Mouse (Mus musculus): ENCODE results near the gene Rora. TPM values are rescaled to one million over a fixed set of nuclear protein-coding genes. Genes with fewer than 3 reads are reported as not detected.

Gene Rora
- polyA plus RNA-seq, 1 experiment from 2014 or later, result 6.6 TPM

DNA sequence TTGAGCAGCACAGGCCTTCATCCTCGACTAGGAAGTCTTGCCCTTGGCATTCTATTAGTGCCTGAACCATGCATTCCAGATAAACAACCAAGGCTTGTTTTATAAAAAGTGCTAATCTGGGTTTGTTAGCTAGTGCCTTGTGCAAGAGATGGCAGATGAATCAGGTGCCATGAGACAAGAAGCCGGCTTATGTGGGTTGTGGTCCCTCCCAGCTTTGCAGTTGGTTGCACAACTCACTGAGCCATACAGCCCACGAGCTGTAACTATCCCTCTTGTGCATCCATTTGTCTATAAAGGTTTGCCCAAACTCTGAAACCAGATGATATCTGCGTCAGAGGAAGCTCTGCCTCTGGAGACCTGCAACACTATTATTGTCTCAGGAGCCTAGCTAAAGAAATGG lies 713.5 kb downstream of the Rora start:
- no peak overlapping the region for H3K4me3 ChIP-seq
- no peak overlapping the region for H3K27ac ChIP-seq (replicated peaks)
- H3K4me1 ChIP-seq, result peaks cover 14% of the 10 kb centered on the region
- H3K36me3 ChIP-seq (replicated peaks), result peaks cover 19% of the 10 kb centered on the region; the same call in 1 of the 2 replicates
- H3K27me3 ChIP-seq (replicated peaks; ENCODE audit: low read depth, poor library complexity, severe bottlenecking), result no peaks in the 10 kb centered on the region
- WGBS, result 80% methylated on average over 4 of the region's 4 CpGs
- no peaks in the 10 kb centered on the region for H3K9me3 ChIP-seq
- DNase-seq (ENCODE audit: low spot score), result no peak

DNA sequence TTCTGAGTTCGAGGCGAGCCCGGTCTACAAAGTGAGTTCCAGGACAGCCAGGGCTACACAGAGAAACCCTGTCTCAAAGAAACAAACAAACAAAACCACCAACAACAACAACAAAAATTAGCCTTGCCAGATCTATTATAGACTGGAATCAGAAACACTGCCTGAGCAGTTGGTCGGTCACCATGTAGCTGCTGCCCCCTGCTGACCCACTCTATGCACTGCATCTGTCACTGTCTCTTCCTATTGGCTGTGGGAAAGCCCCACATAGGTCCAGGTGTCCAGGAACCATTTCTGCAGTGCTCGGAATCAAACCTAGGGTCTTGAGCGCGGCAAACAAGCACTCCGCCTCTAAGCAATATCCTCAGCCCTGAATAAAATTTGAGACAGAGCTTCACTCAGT lies 714.5 kb downstream of the Rora start:
- peak; percentile 73 for DNase-seq (ENCODE audit: low spot score)
- Histone ChIP-seq H3K36me3 (replicated peaks) (peaks cover 20% of the 10 kb centered on the region; the same call in 1 of the 2 replicates), H3K27me3 (replicated peaks; ENCODE audit: low read depth, poor library complexity, severe bottlenecking) (no peaks in the 10 kb centered on the region), H3K9me3 (no peaks in the 10 kb centered on the region), H3K27ac (replicated peaks) (no peak overlapping the region), H3K4me3 (no peak overlapping the region), H3K4me1 (peaks cover 10% of the 10 kb centered on the region)
- WGBS, result 73% methylated on average over 8 of the region's 8 CpGs

DNA sequence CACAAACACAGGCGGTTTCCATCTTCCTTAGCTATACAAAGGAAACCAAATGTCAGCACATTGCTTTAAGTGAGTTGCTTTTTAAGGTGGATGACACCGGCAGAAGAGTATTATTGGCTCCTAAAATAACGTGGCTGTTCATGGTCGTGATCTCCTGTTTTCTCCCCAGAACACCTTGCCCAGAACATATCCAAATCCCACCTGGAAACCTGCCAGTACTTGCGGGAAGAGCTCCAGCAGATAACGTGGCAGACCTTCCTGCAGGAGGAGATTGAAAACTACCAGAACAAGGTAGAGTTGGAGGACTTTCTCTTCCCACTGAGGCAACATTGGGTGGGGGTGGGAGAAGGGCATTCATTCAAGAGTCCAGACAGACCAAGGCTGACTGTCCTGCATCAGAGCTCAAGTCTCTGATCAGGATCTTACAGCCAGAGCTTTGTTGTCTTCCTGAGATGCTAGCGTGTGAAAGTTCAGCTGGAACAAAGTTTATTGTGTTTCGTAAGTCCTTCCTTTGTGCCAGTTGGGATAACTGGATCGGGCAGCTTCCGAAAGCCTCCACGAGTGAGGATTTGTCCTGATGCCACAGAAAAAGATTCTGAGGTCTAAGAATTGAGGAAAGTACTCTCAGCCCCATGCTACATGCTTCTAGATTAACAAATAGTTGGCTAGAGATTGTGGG lies 717.6 kb downstream of the Rora start:
- DNase-seq (ENCODE audit: low spot score), result no peak
- WGBS, result 81% methylated on average over 11 of the region's 11 CpGs
- no peak overlapping the region for H3K4me3 ChIP-seq
- no peaks in the 10 kb centered on the region for H3K4me1 ChIP-seq
- no peaks in the 10 kb centered on the region for H3K27me3 ChIP-seq (replicated peaks; ENCODE audit: low read depth, poor library complexity, severe bottlenecking)
- H3K27ac ChIP-seq (replicated peaks), result no peak overlapping the region
- no peaks in the 10 kb centered on the region for H3K9me3 ChIP-seq
- H3K36me3 ChIP-seq (replicated peaks), result peaks cover 22% of the 10 kb centered on the region; the same call in 1 of the 2 replicates

DNA sequence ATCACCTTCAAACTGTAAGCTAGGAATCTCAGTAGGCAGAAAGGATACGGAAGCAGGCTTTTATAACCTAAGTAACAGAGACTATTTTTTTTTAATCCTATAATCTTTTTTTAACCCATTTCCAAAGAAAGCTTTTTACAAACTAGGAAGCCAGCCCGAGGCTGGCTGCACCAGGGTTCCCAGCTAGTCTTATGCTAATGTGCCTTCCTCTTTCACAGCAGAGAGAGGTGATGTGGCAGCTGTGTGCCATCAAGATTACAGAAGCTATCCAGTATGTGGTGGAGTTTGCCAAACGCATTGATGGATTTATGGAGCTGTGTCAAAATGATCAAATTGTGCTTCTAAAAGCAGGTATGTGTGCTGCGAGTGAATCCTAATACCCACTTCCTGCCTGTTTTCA lies 719.3 kb downstream of the Rora start:
- no peaks in the 10 kb centered on the region for H3K27me3 ChIP-seq (replicated peaks; ENCODE audit: low read depth, poor library complexity, severe bottlenecking)
- no peaks in the 10 kb centered on the region for H3K4me1 ChIP-seq
- H3K9me3 ChIP-seq, result peaks cover 3% of the 10 kb centered on the region; the same call in 1 of the 2 replicates
- no peak for DNase-seq (ENCODE audit: low spot score)
- H3K4me3 ChIP-seq, result no peak overlapping the region
- H3K36me3 ChIP-seq (replicated peaks), result peaks cover 38% of the 10 kb centered on the region
- 48% methylated on average over 4 of the region's 4 CpGs for WGBS
- no peak overlapping the region for H3K27ac ChIP-seq (replicated peaks)

DNA sequence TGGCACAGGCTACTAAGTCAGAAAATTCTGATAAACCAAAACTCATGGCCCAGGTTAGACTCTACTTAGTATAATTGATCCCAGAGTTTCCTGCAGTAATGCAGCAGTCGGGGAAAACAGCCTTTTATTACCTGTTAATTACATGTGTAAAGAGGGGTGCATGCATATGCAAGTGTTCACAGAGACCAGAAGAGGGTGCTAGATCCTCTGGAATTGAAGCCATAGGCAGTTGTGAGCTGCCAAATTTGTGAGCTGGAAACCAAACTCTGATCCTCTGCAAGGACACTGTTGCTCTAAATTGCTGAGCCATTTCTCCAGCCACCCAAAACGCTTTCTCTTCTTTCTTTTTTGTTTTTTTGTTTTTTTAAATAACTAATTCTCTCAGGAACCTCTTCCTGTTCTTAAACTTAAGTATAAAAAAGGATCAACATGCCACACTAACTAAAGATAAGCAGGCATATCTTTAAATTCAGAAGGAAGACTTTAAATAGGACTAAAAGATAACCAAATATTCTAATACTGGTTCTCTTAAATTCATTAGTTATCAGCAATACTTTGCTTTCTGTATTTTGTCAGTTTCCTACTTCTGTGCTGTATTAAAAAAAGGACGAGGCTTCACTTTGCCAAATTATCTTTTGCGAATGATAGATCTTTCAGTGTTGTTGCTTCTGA lies 723.5 kb downstream of the Rora start:
- DNase-seq (ENCODE audit: low spot score), result no peak
- no peak overlapping the region for H3K4me3 ChIP-seq
- H3K27ac ChIP-seq (replicated peaks), result no peak overlapping the region
- H3K27me3 ChIP-seq (replicated peaks; ENCODE audit: low read depth, poor library complexity, severe bottlenecking), result no peaks in the 10 kb centered on the region
- H3K9me3 ChIP-seq, result peaks cover 3% of the 10 kb centered on the region; the same call in 1 of the 2 replicates
- H3K36me3 ChIP-seq (replicated peaks), result peaks cover 38% of the 10 kb centered on the region
- WGBS, result 88% methylated on average over 4 of the region's 4 CpGs
- H3K4me1 ChIP-seq, result no peaks in the 10 kb centered on the region

DNA sequence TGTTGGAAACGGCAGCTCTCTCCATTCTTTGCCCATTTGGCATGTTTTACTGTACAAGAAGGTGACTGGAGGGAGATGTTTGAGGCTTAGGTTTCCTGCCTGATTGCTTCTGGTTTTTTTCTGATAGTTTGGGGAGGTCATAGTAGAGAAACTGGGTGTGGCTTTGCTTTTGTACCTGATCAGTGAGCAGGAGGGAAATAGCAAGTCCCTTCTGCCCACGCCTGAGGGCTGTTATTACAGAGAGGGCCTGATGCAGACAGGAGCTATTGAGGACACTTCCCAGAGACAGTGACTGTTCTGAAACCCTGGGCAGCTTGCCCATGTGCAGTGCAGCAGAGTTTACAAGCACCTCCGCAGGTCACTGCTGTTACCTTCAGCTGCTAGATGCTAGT lies 724.1 kb downstream of the Rora start:
- peaks cover 3% of the 10 kb centered on the region; the same call in 1 of the 2 replicates for H3K9me3 ChIP-seq
- peaks cover 37% of the 10 kb centered on the region for H3K36me3 ChIP-seq (replicated peaks)
- 88% methylated on average over 3 of the region's 3 CpGs for WGBS
- no peak overlapping the region for H3K4me3 ChIP-seq
- DNase-seq (ENCODE audit: low spot score), result no peak
- H3K27ac ChIP-seq (replicated peaks), result no peak overlapping the region
- no peaks in the 10 kb centered on the region for H3K27me3 ChIP-seq (replicated peaks; ENCODE audit: low read depth, poor library complexity, severe bottlenecking)
- no peaks in the 10 kb centered on the region for H3K4me1 ChIP-seq

DNA sequence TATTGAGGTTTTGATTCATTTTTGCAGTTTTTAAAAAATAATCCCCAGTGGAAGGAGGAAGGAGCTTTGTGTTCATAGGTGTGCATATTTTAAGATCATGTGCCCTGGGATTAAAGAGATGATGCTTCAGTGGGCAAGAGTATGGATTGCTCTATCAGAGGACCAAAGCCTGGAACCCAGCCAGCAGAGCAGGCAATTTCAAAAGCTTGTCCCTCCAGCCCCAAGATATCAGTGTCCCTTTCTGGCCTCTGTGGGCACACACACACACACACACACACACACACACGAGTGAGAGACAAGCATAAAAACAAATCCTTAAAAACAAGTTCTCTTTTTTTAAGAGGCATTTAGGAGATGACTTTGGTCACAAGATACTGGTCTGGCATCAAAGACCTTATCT lies 727.0 kb downstream of the Rora start:
- no peak overlapping the region for H3K27ac ChIP-seq (replicated peaks)
- H3K27me3 ChIP-seq (replicated peaks; ENCODE audit: low read depth, poor library complexity, severe bottlenecking), result no peaks in the 10 kb centered on the region
- H3K36me3 ChIP-seq (replicated peaks), result peaks cover 33% of the 10 kb centered on the region
- 73% methylated on average over 1 of the region's 1 CpGs for WGBS
- peaks cover 3% of the 10 kb centered on the region; the same call in 1 of the 2 replicates for H3K9me3 ChIP-seq
- H3K4me1 ChIP-seq, result no peaks in the 10 kb centered on the region
- no peak for DNase-seq (ENCODE audit: low spot score)
- H3K4me3 ChIP-seq, result no peak overlapping the region

DNA sequence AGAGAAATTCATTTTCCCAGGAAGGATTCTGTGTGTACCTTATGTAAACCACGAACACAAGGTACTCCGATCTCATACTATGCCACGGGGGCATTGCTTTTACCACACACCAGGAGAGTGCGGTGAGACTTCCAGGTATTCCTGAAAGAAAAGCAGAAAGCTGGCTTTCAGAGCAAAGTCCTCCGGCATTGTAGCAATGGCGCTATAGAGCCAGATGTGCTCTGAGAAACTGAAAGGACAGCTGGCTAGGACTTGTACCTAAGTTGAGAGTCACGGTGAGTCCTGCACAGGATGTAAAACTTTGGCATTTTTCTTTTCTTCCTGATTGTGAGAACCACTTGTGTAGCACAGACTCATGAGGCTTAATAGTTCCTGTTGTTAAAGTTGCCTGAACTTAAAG lies 728.2 kb downstream of the Rora start:
- 58% methylated on average over 7 of the region's 7 CpGs for WGBS

DNA sequence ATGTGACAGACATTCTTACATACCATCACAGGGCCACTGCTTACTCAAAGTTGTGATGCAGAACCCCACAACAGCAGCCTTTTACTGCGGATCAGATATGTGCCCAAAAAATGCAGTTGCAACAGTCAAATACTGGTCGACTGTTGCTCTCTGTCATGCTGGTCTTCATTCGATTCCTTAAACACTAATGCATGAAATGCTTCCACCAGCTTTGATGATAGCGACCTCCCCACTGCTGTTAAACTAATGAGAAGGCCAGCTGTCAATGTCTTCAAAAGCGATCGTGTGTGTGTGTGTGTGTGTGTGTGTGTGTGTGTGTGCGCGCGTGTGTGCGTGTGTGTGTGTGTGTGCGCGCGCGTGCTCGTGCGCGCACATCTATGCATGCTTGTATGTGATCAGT lies 730.9 kb downstream of the Rora start:
- no peak for DNase-seq (ENCODE audit: low spot score)
- WGBS, result 91% methylated on average over 17 of the region's 17 CpGs

More for the DNA sequence above, 728.2 kb downstream of the Rora start:
- Histone ChIP-seq H3K27me3 (replicated peaks; ENCODE audit: low read depth, poor library complexity, severe bottlenecking) (no peaks in the 10 kb centered on the region), H3K4me1 (no peaks in the 10 kb centered on the region), H3K36me3 (replicated peaks) (peaks cover 21% of the 10 kb centered on the region), H3K4me3 (no peak overlapping the region), H3K27ac (replicated peaks) (no peak overlapping the region), H3K9me3 (peaks cover 3% of the 10 kb centered on the region; the same call in 1 of the 2 replicates)
- DNase-seq (ENCODE audit: low spot score), result no peak

DNA sequence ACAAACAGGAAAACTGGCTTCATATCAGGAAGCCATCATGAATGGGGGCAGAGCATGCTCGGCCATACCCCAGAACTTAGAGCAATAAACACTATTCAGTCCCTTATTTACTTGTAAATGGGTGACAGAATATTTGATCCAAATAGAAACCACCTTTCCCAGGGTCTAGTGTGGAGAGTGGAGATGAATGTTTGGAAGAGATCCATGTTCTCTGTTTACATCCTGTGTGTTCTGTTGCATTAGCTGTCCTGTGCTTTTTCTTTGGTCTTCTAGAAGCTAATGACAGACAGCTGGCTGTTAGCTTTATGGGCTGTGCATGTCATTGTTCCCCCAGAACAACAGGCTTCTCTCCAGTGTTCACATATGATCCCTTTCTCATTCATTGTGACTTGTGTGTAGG lies 731.3 kb downstream of the Rora start:
- Histone ChIP-seq H3K4me3 (no peak overlapping the region), H3K9me3 (no peaks in the 10 kb centered on the region), H3K36me3 (replicated peaks) (no peaks in the 10 kb centered on the region), H3K27ac (replicated peaks) (no peak overlapping the region), H3K27me3 (replicated peaks; ENCODE audit: low read depth, poor library complexity, severe bottlenecking) (no peaks in the 10 kb centered on the region), H3K4me1 (no peaks in the 10 kb centered on the region)
- DNase-seq (ENCODE audit: low spot score), result no peak
- 80% methylated on average over 1 of the region's 1 CpGs for WGBS

More for the DNA sequence above, 730.9 kb downstream of the Rora start:
- H3K4me3 ChIP-seq, result no peak overlapping the region
- no peak overlapping the region for H3K27ac ChIP-seq (replicated peaks)
- no peaks in the 10 kb centered on the region for H3K4me1 ChIP-seq
- H3K9me3 ChIP-seq, result no peaks in the 10 kb centered on the region
- no peaks in the 10 kb centered on the region for H3K36me3 ChIP-seq (replicated peaks)
- H3K27me3 ChIP-seq (replicated peaks; ENCODE audit: low read depth, poor library complexity, severe bottlenecking), result no peaks in the 10 kb centered on the region

DNA sequence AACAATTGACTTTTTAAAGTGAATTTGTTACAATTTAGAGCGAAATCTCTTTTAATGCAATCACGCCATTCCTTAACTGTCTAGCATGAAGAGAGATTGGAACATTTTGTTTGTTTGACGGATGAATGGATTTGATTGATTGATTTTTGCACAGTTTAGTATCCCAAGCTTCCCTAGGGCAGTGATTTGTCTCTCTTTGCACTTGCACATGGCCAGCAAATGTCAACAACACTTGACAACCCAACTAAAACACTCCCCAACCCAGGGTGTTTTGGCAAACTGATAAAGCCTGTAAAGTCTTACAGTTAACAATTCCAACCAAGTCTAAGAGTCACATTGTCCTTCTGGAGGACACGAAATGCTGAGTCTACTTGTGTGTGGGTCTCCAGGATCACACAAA lies 733.7 kb downstream of the Rora start:
- no peaks in the 10 kb centered on the region for H3K27me3 ChIP-seq (replicated peaks; ENCODE audit: low read depth, poor library complexity, severe bottlenecking)
- no peaks in the 10 kb centered on the region for H3K36me3 ChIP-seq (replicated peaks)
- H3K4me3 ChIP-seq, result no peak overlapping the region
- no peaks in the 10 kb centered on the region for H3K9me3 ChIP-seq
- 88% methylated on average over 4 of the region's 4 CpGs for WGBS
- H3K27ac ChIP-seq (replicated peaks), result no peak overlapping the region
- peaks cover 5% of the 10 kb centered on the region for H3K4me1 ChIP-seq
- no peak for DNase-seq (ENCODE audit: low spot score)

DNA sequence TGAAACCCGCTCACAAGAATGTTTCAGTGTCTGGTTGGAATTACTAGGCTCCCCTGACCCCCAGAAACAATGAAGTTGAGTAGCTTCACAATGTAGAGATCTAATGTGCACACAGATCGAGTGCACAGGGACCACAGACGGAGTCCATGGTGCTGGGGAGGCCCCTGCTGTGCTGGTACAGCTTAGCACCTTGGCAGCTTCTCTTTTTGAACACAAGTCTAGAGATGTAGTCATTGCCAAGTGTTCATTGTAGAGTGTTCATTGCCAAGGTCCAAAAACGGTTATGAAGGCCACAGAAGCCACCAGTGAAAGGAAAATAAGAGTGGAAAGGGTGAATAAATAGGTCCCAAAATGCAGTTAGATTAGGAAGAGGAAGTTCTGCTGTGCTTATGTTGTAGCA lies 737.0 kb downstream of the Rora start:
- H3K36me3 ChIP-seq (replicated peaks), result no peaks in the 10 kb centered on the region
- no peaks in the 10 kb centered on the region for H3K27me3 ChIP-seq (replicated peaks; ENCODE audit: low read depth, poor library complexity, severe bottlenecking)
- no peak overlapping the region for H3K27ac ChIP-seq (replicated peaks)
- H3K4me1 ChIP-seq, result peaks cover 5% of the 10 kb centered on the region
- DNase-seq (ENCODE audit: low spot score), result no peak
- WGBS, result 76% methylated on average over 4 of the region's 4 CpGs
- no peak overlapping the region for H3K4me3 ChIP-seq
- H3K9me3 ChIP-seq, result no peaks in the 10 kb centered on the region

DNA sequence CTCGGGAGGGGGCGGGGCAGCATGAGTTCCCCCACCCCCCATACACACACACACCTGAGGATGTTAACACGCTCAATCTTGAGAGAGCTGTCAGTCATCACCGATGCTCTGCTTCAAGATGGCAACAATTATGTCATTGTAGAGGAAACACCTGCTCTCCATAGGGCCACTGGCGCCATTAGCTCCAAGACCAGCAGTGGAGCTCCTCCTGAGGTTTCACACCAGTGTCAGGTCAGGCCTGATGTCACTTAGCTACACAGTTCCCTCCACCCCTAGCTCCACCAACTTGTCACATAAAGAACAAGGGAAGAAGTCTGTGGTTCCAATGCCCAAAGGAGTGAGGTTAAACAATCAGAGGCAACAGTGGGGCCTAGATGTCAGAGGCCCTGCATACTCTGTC lies 740.6 kb downstream of the Rora start:
- Histone ChIP-seq H3K9me3 (no peaks in the 10 kb centered on the region), H3K27ac (replicated peaks) (no peak overlapping the region), H3K4me3 (no peak overlapping the region), H3K27me3 (replicated peaks; ENCODE audit: low read depth, poor library complexity, severe bottlenecking) (no peaks in the 10 kb centered on the region), H3K4me1 (peaks cover 15% of the 10 kb centered on the region), H3K36me3 (replicated peaks) (no peaks in the 10 kb centered on the region)
- DNase-seq (ENCODE audit: low spot score), result no peak
- 85% methylated on average over 5 of the region's 5 CpGs for WGBS
